Mouse (Mus musculus): Measurements from ENCODE around the gene Zfp385a. TPM values are rescaled to one million over a fixed set of nuclear protein-coding genes. Genes with fewer than 3 reads are reported as not detected.
"Not testable (repeated sequence)": the region's sequence is repeated elsewhere in the genome, so short reads cannot be mapped to it uniquely, and the experiment has no call there.

Gene Zfp385a
- polyA plus RNA-seq, 1 experiment from 2014 or later = 6.0 TPM

GRCm38 (mm10) chr15:103290417-103290816 is 49.5 kb downstream of the Zfp385a start:
- Histone ChIP-seq H3K4me1 (replicated peaks) (peaks cover 7% of the 10 kb centered on the region), H3K27me3 (no peaks in the 10 kb centered on the region), H3K36me3 (replicated peaks) (peaks cover 86% of the 10 kb centered on the region), H3K27ac (replicated peaks) (no peak overlapping the region), H3K4me3 (replicated peaks) (no peak overlapping the region), H3K9ac (no peak overlapping the region), H3K4me2 (no peak overlapping the region), H3K9me3 (replicated peaks) (no peaks in the 10 kb centered on the region)
- no peak for ATAC-seq (ENCODE audit: insufficient read depth)
- 77% methylated on average over 6 of the region's 6 CpGs for WGBS (ENCODE audit: insufficient replicate concordance)

GRCm38 (mm10) chr15:103289600-103289999 is 50.3 kb downstream of the Zfp385a start:
- H3K4me3 ChIP-seq (replicated peaks) = no peak overlapping the region
- no peak overlapping the region for H3K9ac ChIP-seq
- H3K4me2 ChIP-seq = no peak overlapping the region
- H3K27me3 ChIP-seq = no peaks in the 10 kb centered on the region
- no peaks in the 10 kb centered on the region for H3K9me3 ChIP-seq (replicated peaks)
- 76% methylated on average over 5 of the region's 5 CpGs for WGBS (ENCODE audit: insufficient replicate concordance)
- no peak overlapping the region for H3K27ac ChIP-seq (replicated peaks)
- H3K4me1 ChIP-seq (replicated peaks) = peaks cover 15% of the 10 kb centered on the region
- peaks cover 85% of the 10 kb centered on the region for H3K36me3 ChIP-seq (replicated peaks)
- no peak for ATAC-seq (ENCODE audit: insufficient read depth)

- Histone ChIP-seq H3K4me2 (no peak overlapping the region), H3K9ac (no peak overlapping the region)
- no peak for ATAC-seq (ENCODE audit: insufficient read depth)
Measured at GRCm38 (mm10) chr15:103285778-103286417, 54.0 kb downstream of the Zfp385a start.

GRCm38 (mm10) chr15:103284647-103285046 is 55.2 kb downstream of the Zfp385a start:
- no peak overlapping the region for H3K9ac ChIP-seq
- H3K4me3 ChIP-seq (replicated peaks) = no peak overlapping the region
- no peak overlapping the region; the same call in 1 of the 2 replicates for H3K27ac ChIP-seq (replicated peaks)
- ATAC-seq (ENCODE audit: insufficient read depth) = no peak
- no peak overlapping the region for H3K4me2 ChIP-seq
- peaks cover 44% of the 10 kb centered on the region for H3K4me1 ChIP-seq (replicated peaks)
- peaks cover 52% of the 10 kb centered on the region for H3K36me3 ChIP-seq (replicated peaks)
- WGBS (ENCODE audit: insufficient replicate concordance) = 43% methylated on average over 2 of the region's 2 CpGs
- H3K9me3 ChIP-seq (replicated peaks) = no peaks in the 10 kb centered on the region
- H3K27me3 ChIP-seq = no peaks in the 10 kb centered on the region

More at GRCm38 (mm10) chr15:103285778-103286417, 54.0 kb downstream of the Zfp385a start:
- Histone ChIP-seq H3K4me3 (replicated peaks) (no peak overlapping the region), H3K27ac (replicated peaks) (no peak overlapping the region), H3K36me3 (replicated peaks) (peaks cover 63% of the 10 kb centered on the region), H3K27me3 (no peaks in the 10 kb centered on the region), H3K4me1 (replicated peaks) (peaks cover 31% of the 10 kb centered on the region), H3K9me3 (replicated peaks) (no peaks in the 10 kb centered on the region)
- 41% methylated on average over 1 of the region's 1 CpGs for WGBS (ENCODE audit: insufficient replicate concordance)

- no peak overlapping the region for H3K4me3 ChIP-seq (replicated peaks)
- no peaks in the 10 kb centered on the region for H3K9me3 ChIP-seq (replicated peaks)
- H3K9ac ChIP-seq = no peak overlapping the region
- 55% methylated on average over 3 of the region's 3 CpGs for WGBS (ENCODE audit: insufficient replicate concordance)
- peaks cover 49% of the 10 kb centered on the region for H3K4me1 ChIP-seq (replicated peaks)
- no peak for ATAC-seq (ENCODE audit: insufficient read depth)
- no peak overlapping the region; the same call in 1 of the 2 replicates for H3K27ac ChIP-seq (replicated peaks)
- no peak overlapping the region for H3K4me2 ChIP-seq
- peaks cover 50% of the 10 kb centered on the region for H3K36me3 ChIP-seq (replicated peaks)
- H3K27me3 ChIP-seq = no peaks in the 10 kb centered on the region
Measured at GRCm38 (mm10) chr15:103284066-103284465, 55.8 kb downstream of the Zfp385a start.

- Histone ChIP-seq H3K27me3 (no peaks in the 10 kb centered on the region), H3K4me1 (replicated peaks) (peaks cover 70% of the 10 kb centered on the region), H3K4me2 (0 out of 2 replicates have a peak overlapping the region, but pooled peaks have one; percentile 27), H3K9me3 (replicated peaks) (no peaks in the 10 kb centered on the region), H3K4me3 (replicated peaks) (no peak overlapping the region), H3K9ac (peak overlapping the region; percentile 22; the same call in 1 of the 2 replicates), H3K36me3 (replicated peaks) (peaks cover 54% of the 10 kb centered on the region), H3K27ac (replicated peaks) (peak overlapping the region; percentile 77)
- WGBS (ENCODE audit: insufficient replicate concordance) = 65% methylated on average over 3 of the region's 3 CpGs
- peak; percentile 36; the same call in 1 of the 2 replicates for ATAC-seq (ENCODE audit: insufficient read depth)
Measured at GRCm38 (mm10) chr15:103281465-103282205, 58.3 kb downstream of the Zfp385a start.

- no peak overlapping the region for H3K4me3 ChIP-seq (replicated peaks)
Measured at GRCm38 (mm10) chr15:103280817-103281464, 59.0 kb downstream of the Zfp385a start.

GRCm38 (mm10) chr15:103279750-103280149 is 60.1 kb downstream of the Zfp385a start:
- Histone ChIP-seq H3K4me1 (replicated peaks) (peaks cover 71% of the 10 kb centered on the region), H3K4me2 (peak overlapping the region; percentile 27; the same call in 1 of the 2 replicates), H3K9ac (no peak overlapping the region), H3K4me3 (replicated peaks) (no peak overlapping the region), H3K36me3 (replicated peaks) (peaks cover 42% of the 10 kb centered on the region), H3K27me3 (no peaks in the 10 kb centered on the region), H3K9me3 (replicated peaks) (no peaks in the 10 kb centered on the region), H3K27ac (replicated peaks) (peak overlapping the region; percentile 77)
- 37% methylated on average over 3 of the region's 3 CpGs for WGBS (ENCODE audit: insufficient replicate concordance)
- ATAC-seq (ENCODE audit: insufficient read depth) = 0 out of 2 replicates have a peak, but pooled peaks have one; percentile 17

More at GRCm38 (mm10) chr15:103280817-103281464, 59.0 kb downstream of the Zfp385a start:
- Histone ChIP-seq H3K9me3 (replicated peaks) (no peaks in the 10 kb centered on the region), H3K27ac (replicated peaks) (peak overlapping the region; percentile 77), H3K27me3 (no peaks in the 10 kb centered on the region), H3K36me3 (replicated peaks) (peaks cover 53% of the 10 kb centered on the region), H3K4me1 (replicated peaks) (peaks cover 74% of the 10 kb centered on the region), H3K9ac (no peak overlapping the region), H3K4me2 (peak overlapping the region; percentile 27; the same call in 1 of the 2 replicates)
- WGBS (ENCODE audit: insufficient replicate concordance) = 31% methylated on average over 3 of the region's 3 CpGs
- ATAC-seq (ENCODE audit: insufficient read depth) = peak; percentile 37; the same call in 1 of the 2 replicates

DNA sequence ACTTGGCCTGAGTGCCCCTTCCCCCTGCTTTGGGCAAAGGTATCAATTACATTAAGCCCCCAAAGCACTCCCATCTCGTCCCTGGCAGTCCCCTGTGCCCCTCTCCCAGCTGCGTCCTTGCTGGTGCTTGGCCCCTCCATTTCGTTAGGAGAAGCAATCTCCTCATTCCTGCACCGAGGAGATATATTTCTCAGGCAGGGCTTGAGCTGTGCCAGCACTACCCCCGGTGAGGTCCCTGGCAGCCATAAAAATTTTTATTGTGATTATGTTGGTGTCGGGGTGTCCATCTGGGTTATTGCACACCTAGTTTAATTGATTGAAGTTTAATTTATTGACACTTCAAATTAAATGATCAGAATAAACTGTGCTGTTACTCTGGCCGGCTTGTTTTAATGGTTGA is 61.9 kb downstream of the Zfp385a start:
- Histone ChIP-seq H3K9ac (no peak overlapping the region), H3K27me3 (no peaks in the 10 kb centered on the region), H3K9me3 (replicated peaks) (no peaks in the 10 kb centered on the region), H3K4me3 (replicated peaks) (no peak overlapping the region), H3K4me1 (replicated peaks) (peaks cover 79% of the 10 kb centered on the region), H3K36me3 (replicated peaks) (peaks cover 34% of the 10 kb centered on the region), H3K27ac (replicated peaks) (no peak overlapping the region; the same call in 1 of the 2 replicates), H3K4me2 (no peak overlapping the region)
- 68% methylated on average over 7 of the region's 7 CpGs for WGBS (ENCODE audit: insufficient replicate concordance)
- ATAC-seq (ENCODE audit: insufficient read depth) = no peak

DNA sequence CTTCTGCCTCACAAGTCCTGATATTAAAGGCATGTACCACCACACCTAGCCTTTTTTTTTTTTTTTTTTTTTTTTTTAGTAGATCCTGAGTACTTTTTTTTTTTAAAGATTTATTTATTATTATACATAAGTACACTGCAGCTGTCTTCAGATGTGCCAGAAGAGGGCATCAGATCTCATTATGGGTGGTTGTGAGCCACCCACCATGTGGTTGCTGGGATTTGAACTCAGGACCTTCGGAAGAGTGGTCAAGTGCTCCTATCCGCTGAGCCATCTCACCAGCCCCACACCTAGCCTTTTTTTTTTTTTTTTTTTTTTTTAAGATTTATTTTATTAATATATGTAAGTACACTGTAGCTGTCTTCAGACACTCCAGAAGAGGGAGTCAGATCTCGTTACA is 64.0 kb downstream of the Zfp385a start:
- H3K9ac ChIP-seq; ATAC-seq (ENCODE audit: insufficient read depth); H3K9me3 ChIP-seq (replicated peaks); H3K27ac ChIP-seq (replicated peaks); H3K27me3 ChIP-seq; H3K4me3 ChIP-seq (replicated peaks): not testable (repeated sequence)
- WGBS (ENCODE audit: insufficient replicate concordance) = 88% methylated on average over 3 of the region's 3 CpGs
- H3K36me3 ChIP-seq (replicated peaks) = peaks cover 31% of the 10 kb centered on the region
- 0 out of 2 replicates have a peak overlapping the region, but pooled peaks have one; percentile 77 for H3K4me2 ChIP-seq
- peaks cover 79% of the 10 kb centered on the region for H3K4me1 ChIP-seq (replicated peaks)

All from liver, embryonic 15.5 days (tissue).